Mouse (Mus musculus) testis, adult 2 months (tissue): ENCODE results near the gene Synj2.

Experiments used
- CTCF ChIP-seq: fragments of 200-500 bp; IDR thresholded peaks from 2 replicates; pipeline ENCODE4 v1.5.1; 2012; ENCODE audit warnings: low read depth, mild to moderate bottlenecking, inconsistent platforms, low read length, moderate library complexity; ENCODE audit not compliant: control insufficient read depth, insufficient read depth, insufficient replicate concordance
- POLR2A ChIP-seq: fragments of 200-500 bp; IDR thresholded peaks from 2 replicates; pipeline ENCODE4 v1.6.1; 2012; ENCODE audit warnings: low read depth, mild to moderate bottlenecking, inconsistent platforms, low read length, moderate library complexity; ENCODE audit not compliant: control insufficient read depth

- TF ChIP-seq POLR2A (no peak), CTCF (no peak)
These were observed 45.0 kb upstream of the Synj2 start for GRCm38 (mm10) chr17:5896066-5896465.
